Mouse (Mus musculus): Measurements from ENCODE around the gene Mroh3. TPM values are rescaled to one million over a fixed set of nuclear protein-coding genes. Genes with fewer than 3 reads are reported as not detected.

Mroh3 gene
- total and polyA plus RNA-seq, 3 experiments = not detected

- H3K9ac ChIP-seq (ENCODE audit: control insufficient read depth, low read depth, low read length, poor library complexity, severe bottlenecking) = peak within 1 kb of the TSS; percentile 74
- peak; percentile 82 for DNase-seq (ENCODE audit: low read depth, low spot score)
- TF ChIP-seq POLR2AphosphoS2 (IDR thresholded peaks at IDR 0.05; ENCODE audit: low read length) (no peak), RAD21 (IDR thresholded peaks at IDR 0.05; ENCODE audit: low read depth, low read length) (no peak), UBTF (IDR thresholded peaks at IDR 0.05; ENCODE audit: borderline replicate concordance, insufficient read depth, low read depth, low read length) (no peak), GABPA (IDR thresholded peaks at IDR 0.05; ENCODE audit: low read depth, low read length) (no peak), ZC3H11A (IDR thresholded peaks at IDR 0.05; ENCODE audit: low read depth, low read length) (no peak; the same call in 1 of the 2 replicates), POLR2AphosphoS5 (IDR thresholded peaks at IDR 0.05; ENCODE audit: borderline replicate concordance, low read depth, low read length) (no peak), MXI1 (IDR thresholded peaks at IDR 0.05; ENCODE audit: low read depth, low read length) (peak; percentile 26; the same call in 1 of the 2 replicates), KAT2A (conservative IDR thresholded peaks at IDR 0.05; ENCODE audit: low read depth, low read length) (no peak), TCF12 (IDR thresholded peaks at IDR 0.05; ENCODE audit: low read depth, low read length) (no peak; the same call in 1 of the 2 replicates), SMC3 (IDR thresholded peaks at IDR 0.05; ENCODE audit: low read depth, low read length) (no peak), CHD2 (IDR thresholded peaks at IDR 0.05; ENCODE audit: low read length) (no peak), GATA1 (IDR thresholded peaks at IDR 0.05; ENCODE audit: low read depth, low read length) (no peak), CHD1 (IDR thresholded peaks at IDR 0.05; ENCODE audit: low read depth, low read length) (peak; percentile 99), ZMIZ1 (IDR thresholded peaks at IDR 0.05; ENCODE audit: low read depth, low read length) (no peak), MYC (IDR thresholded peaks at IDR 0.05; ENCODE audit: low read depth, low read length) (no peak), NELFE (IDR thresholded peaks at IDR 0.05; ENCODE audit: low read depth, low read length) (peak; percentile 53), MYB (IDR thresholded peaks at IDR 0.05; ENCODE audit: low read depth, low read length) (no peak), POLR2A (IDR thresholded peaks at IDR 0.05; ENCODE audit: control insufficient read depth in 1 of 2, insufficient read depth in 1 of 2, low read depth in 1 of 2, low read length in 2 of 2, poor library complexity in 1 of 2) (peak; percentile 46 to 51; a peak in 2 of 4 replicates), MAX (IDR thresholded peaks at IDR 0.05; ENCODE audit: low read length) (peak; percentile 39; the same call in 1 of the 2 replicates), TAL1 (IDR thresholded peaks at IDR 0.05; ENCODE audit: low read length) (no peak), EP300 (IDR thresholded peaks at IDR 0.05; ENCODE audit: low read depth in 1 of 2, low read length in 2 of 2) (no peak), USF2 (IDR thresholded peaks at IDR 0.05; ENCODE audit: borderline replicate concordance in 1 of 2, insufficient read depth in 1 of 2, low read depth in 1 of 2, low read length in 2 of 2) (no peak), ELF1 (IDR thresholded peaks at IDR 0.05; ENCODE audit: low read depth, low read length) (0 out of 2 replicates have a peak, but pooled peaks have one; percentile 2), RCOR1 (IDR thresholded peaks at IDR 0.05; ENCODE audit: low read depth, low read length) (peak; percentile 41; the same call in 1 of the 2 replicates), CTCF (IDR thresholded peaks at IDR 0.05 in 2 of 3, conservative IDR thresholded peaks at IDR 0.05 in 1 of 3; ENCODE audit: control insufficient read depth in 1 of 3, insufficient read depth in 1 of 3, low read depth in 2 of 3, low read length in 3 of 3, poor library complexity in 1 of 3, severe bottlenecking in 1 of 3) (peak in 1 of 3 experiments; percentile 48; a peak in 3 of 6 replicates), USF1 (IDR thresholded peaks at IDR 0.05; ENCODE audit: low read depth, low read length) (no peak), TBP (IDR thresholded peaks at IDR 0.05; ENCODE audit: low read depth, low read length) (no peak; the same call in 1 of the 2 replicates), E2F4 (IDR thresholded peaks at IDR 0.05; ENCODE audit: borderline replicate concordance, low read depth, low read length) (no peak), HCFC1 (IDR thresholded peaks at IDR 0.05; ENCODE audit: low read depth, low read length) (no peak; the same call in 1 of the 2 replicates), JUND (IDR thresholded peaks at IDR 0.05; ENCODE audit: low read depth, low read length) (no peak), MAFK (IDR thresholded peaks at IDR 0.05; ENCODE audit: borderline replicate concordance, low read depth, low read length) (no peak), ZKSCAN1 (IDR thresholded peaks at IDR 0.05; ENCODE audit: low read depth, low read length) (no peak), SIN3A (IDR thresholded peaks at IDR 0.05; ENCODE audit: low read length) (peak; percentile 34), BHLHE40 (IDR thresholded peaks at IDR 0.05; ENCODE audit: borderline replicate concordance, low read depth, low read length) (no peak)
- no peaks in the 10 kb centered on the region for H3K9me3 ChIP-seq (replicated peaks; ENCODE audit: insufficient read depth, low read length)
- H3K79me2 ChIP-seq (ENCODE audit: control insufficient read depth, insufficient read depth, low read length, poor library complexity) = no peaks in the 10 kb centered on the region
- H3K36me3 ChIP-seq (ENCODE audit: control insufficient read depth in 1 of 2, insufficient read depth in 2 of 2, low read length in 2 of 2) = peaks cover 0 to 3% of the 10 kb centered on the region in 2 experiments; a peak in 2 of 4 replicates
- H3K27ac ChIP-seq (ENCODE audit: control insufficient read depth, low read depth, low read length) = peak within 1 kb of the TSS; percentile 50
- H3K4me1 ChIP-seq (ENCODE audit: control insufficient read depth in 1 of 2, insufficient read depth in 2 of 2, low read length in 2 of 2) = peaks cover 0 to 9% of the 10 kb centered on the region in 2 experiments; a peak in 3 of 4 replicates
- H3K4me3 ChIP-seq (ENCODE audit: control insufficient read depth in 1 of 2, insufficient read depth in 1 of 2, low read depth in 2 of 2, low read length in 2 of 2) = peak within 1 kb of the TSS; percentile 58 to 77
- no peaks in the 10 kb centered on the region for H3K27me3 ChIP-seq (ENCODE audit: control insufficient read depth in 1 of 2, insufficient read depth in 2 of 2, low read length in 2 of 2)
These were observed 21.4 kb upstream of the Mroh3 start, which contains the start of gene Inava for GRCm38 (mm10) chr1:136233892-136234594. Gene Inava, minus strand, starts transcription at chr1:136234264.
